Mouse (Mus musculus) layer of hippocampus, adult 9-10 months (tissue): ENCODE data around the gene Med16.

Source experiments
- DNase-seq: peaks from one replicate; pipeline ENCODE4 v3.0.0; 2022; ENCODE audit warnings: low spot score

Gene Med16

GRCm38 (mm10) chr10:79917532-79918100 is 8.9 kb upstream of the Med16 start:
- DNase-seq, result no peak

GRCm38 (mm10) chr10:79916808-79917531 is 8.2 kb upstream of the Med16 start, which contains the start of gene Kiss1r:
Kiss1r (plus strand) TSS chr10:79916971.
- DNase-seq, result peak; percentile 42

GRCm38 (mm10) chr10:79916081-79916480 is 7.4 kb upstream of the Med16 start:
- no peak for DNase-seq

- no peak for DNase-seq
These were observed 6.3 kb upstream of the Med16 start for GRCm38 (mm10) chr10:79914948-79915596.

GRCm38 (mm10) chr10:79914131-79914947 is 5.6 kb upstream of the Med16 start:
- no peak for DNase-seq

GRCm38 (mm10) chr10:79912412-79912811 is 3.7 kb upstream of the Med16 start:
- no peak for DNase-seq

- DNase-seq, result no peak
These were observed 1.8 kb upstream of the Med16 start, which contains the start of gene Gm26602 for GRCm38 (mm10) chr10:79910556-79910955. Gm26602 (plus strand) TSS chr10:79910856.

- peak; percentile 79 for DNase-seq
These were observed 584 bp upstream of the Med16 start for GRCm38 (mm10) chr10:79909092-79909922.

GRCm38 (mm10) chr10:79907415-79907814 is 1.3 kb downstream of the Med16 start:
- DNase-seq, result no peak

- no peak for DNase-seq
These were observed 2.0 kb downstream of the Med16 start for GRCm38 (mm10) chr10:79906712-79907111.

GRCm38 (mm10) chr10:79900951-79901410 is 7.7 kb downstream of the Med16 start:
- peak; percentile 55 for DNase-seq

- DNase-seq, result no peak
These were observed 11.1 kb downstream of the Med16 start for GRCm38 (mm10) chr10:79897316-79898245.

GRCm38 (mm10) chr10:79896814-79897213 is 11.9 kb downstream of the Med16 start:
- DNase-seq, result no peak

- no peak for DNase-seq
These were observed 12.4 kb downstream of the Med16 start for GRCm38 (mm10) chr10:79896306-79896705.

GRCm38 (mm10) chr10:79892451-79893118 is 16.1 kb downstream of the Med16 start:
- peak; percentile 72 for DNase-seq

GRCm38 (mm10) chr10:79890670-79891069 is 18.1 kb downstream of the Med16 start, which contains the start of gene Cfd:
Cfd (plus strand) TSS chr10:79890853.
- no peak for DNase-seq

- no peak for DNase-seq
These were observed 19.3 kb downstream of the Med16 start for GRCm38 (mm10) chr10:79889386-79889785.

- no peak for DNase-seq
These were observed 22.1 kb downstream of the Med16 start for GRCm38 (mm10) chr10:79886611-79887010.

GRCm38 (mm10) chr10:79886054-79886453 is 22.7 kb downstream of the Med16 start, which contains the start of gene Elane:
Elane (plus strand) TSS chr10:79886247.
- no peak for DNase-seq
